Mouse (Mus musculus) right cerebral cortex, postnatal 4 days (tissue): ENCODE measurements at regions not wholly inside any gene's neighbourhood (a gene's known extent, or its start where the extent isn't known, plus 50 kb on each side); places are given as distances from the start of the nearest gene placed in this dataset.
A peak's percentile ranks its signal among the peaks of the same experiment; 100 is the strongest.
"Not testable (repeated sequence)": the region's sequence is repeated elsewhere in the genome, so short reads cannot be mapped to it uniquely, and the experiment has no call there.

Experiments used
- DNase-seq: peaks from one replicate; pipeline ENCODE4 v3.0.0-alpha.2; 2022

GRCm38 (mm10) chrX:19341231-19342007 is 139.7 kb downstream of the Tex13c3 start:
- DNase-seq, result not testable (repeated sequence)

- no peak for DNase-seq
These were observed 167.8 kb downstream of the Tex13c3 start for GRCm38 (mm10) chrX:19313286-19313685.

GRCm38 (mm10) chrX:19311809-19312559 is 169.1 kb downstream of the Tex13c3 start:
- no peak for DNase-seq

DNA sequence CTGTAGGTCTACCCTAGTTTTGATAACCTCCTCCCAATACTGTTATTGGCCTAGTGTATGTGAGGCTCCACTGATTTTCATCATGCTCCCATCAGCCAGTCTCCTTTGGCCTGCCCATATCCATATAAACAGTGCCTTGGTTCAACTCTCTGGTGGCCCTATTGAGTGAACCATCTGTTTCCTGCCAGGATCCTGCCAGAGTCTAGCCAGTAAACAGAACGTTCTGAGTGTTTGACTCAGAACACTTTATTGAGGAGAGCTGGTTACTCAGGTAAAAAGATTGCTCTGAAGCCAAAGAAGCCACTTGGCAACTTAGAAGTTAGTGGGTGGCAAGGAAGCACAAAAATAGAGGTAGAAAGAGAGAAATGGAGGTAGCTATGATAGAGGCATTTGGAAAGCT is 169.7 kb downstream of the Tex13c3 start:
- no peak for DNase-seq

GRCm38 (mm10) chrX:19288171-19288570 is 192.9 kb downstream of the Tex13c3 start:
- no peak for DNase-seq

DNA sequence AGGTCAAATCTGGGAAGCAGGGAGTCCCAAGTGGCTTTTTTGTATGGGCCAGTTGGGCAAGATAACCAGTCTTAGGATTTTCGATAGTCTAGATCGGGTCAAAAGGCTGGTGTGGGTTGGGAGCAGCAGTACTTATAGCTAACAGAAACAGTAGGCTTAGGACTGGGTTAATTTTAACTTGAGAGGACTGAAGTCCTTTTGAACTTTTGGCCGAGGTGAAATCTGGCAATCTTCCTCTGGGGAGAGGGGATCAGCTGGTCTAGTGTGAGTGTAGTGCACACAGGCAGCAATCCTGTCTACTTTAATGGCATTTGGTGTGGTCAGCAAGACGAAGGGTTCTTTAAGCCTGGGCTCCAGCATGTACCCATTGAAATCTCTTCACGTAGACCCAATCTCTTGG is 194.7 kb downstream of the Tex13c3 start:
- no peak for DNase-seq

DNA sequence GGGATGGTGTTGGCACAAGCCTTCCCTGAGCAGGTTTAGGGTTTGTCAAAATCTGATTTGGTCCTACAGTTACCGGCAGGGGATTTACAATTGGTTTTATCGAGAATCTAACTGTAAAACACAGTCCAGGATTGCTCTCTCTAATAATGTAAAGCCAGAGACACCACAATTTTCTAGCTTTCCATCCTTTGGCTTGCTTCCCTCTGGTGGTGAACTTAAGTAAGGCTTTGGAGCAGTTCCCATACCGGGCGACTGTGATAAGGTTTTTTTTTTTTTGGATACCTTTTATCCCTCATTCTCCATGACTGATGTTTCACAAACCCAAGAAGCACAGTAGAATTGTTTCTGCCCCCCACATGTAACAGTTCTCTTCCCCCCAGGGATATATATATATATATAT is 195.3 kb downstream of the Tex13c3 start:
- DNase-seq, result no peak

GRCm38 (mm10) chrX:19283078-19283477 is 198.0 kb downstream of the Tex13c3 start:
- no peak for DNase-seq

DNA sequence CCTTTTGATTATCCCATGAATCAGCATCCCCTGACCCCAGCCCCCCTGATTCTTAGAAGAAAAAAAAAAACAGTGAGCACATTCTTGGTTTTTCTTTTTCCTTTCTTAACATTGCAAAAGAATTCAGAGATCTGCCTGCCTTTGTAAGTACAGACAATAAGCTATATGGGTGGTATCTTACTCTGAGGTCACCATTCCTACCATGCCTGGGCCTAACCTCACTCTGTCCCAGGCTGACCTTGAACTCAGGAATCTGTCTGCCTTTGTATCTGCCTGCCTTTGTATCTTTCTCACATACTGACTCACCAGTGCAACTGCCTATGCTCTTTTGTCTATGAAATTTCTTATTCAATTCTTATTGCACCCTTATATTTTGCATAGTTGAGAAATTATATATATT is 216.9 kb downstream of the Tex13c3 start:
- no peak for DNase-seq

DNA sequence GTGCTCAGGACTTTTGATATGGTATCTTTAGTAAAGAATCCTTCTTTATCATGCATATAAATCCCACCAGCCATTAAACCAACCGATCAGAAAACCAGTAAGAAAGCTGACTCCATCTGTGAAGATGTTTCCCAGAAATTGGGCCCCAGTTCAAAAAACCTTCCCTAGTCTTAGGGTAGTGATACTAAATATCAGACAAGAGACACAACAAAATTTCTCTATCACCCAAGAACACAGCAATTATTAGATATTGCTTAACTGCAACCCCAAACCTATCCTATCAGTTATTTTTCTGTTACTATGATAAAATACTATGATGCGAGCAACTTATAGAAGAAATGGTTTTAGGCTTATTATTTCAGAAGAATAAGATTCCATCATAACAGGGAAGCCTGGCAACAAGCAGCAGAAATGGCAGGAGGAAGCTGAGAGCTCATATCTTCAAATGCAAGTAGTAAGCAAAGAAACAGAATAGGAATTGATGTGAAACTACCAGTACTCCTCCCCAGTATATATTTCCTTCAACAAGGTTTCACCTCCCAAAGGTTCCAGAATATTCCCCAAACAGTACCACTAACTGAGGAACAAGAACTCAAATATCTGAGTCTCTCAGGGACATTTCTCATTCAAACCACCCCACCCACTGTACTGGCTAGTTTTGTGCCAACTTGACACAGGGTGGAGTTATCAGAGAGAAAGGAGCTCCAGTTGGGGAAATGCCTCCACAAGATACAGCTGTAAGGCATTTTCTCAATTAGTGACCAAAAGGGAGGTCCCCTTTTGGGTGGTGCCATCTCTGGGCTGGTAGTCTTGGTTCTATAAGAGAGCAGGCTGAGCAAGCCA is 234.1 kb downstream of the Tex13c3 start:
- DNase-seq, result no peak

DNA sequence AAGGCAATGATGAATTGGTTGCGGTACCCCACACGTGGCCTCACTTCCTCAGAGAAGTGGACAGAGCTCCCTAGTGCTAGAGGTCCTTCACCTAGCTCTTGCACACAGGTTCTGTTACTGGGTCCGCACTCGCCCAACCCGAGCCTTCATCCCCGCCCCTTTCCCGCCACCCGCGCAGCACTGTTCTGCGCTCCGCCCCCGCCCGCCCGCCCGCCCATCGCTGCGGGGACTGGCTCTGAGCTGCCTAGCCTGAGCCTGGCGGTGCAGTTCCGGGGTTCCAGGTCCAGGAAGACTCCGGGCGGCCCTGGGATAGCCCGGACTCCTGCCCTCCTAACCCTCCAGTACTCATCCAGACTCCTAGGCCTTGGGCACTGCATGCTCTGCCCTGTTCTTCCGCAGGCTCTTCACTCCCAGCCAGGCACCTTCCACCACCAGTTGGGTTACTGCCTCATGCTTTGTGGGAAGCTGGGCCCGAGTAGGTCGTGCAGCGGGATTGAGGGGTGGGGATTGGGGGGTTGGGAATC is 243.3 kb downstream of the Tex13c3 start:
- peak; percentile 30 for DNase-seq

- DNase-seq, result peak; percentile 20
These were observed 243.9 kb downstream of the Tex13c3 start for GRCm38 (mm10) chrX:19237048-19237737.

DNA sequence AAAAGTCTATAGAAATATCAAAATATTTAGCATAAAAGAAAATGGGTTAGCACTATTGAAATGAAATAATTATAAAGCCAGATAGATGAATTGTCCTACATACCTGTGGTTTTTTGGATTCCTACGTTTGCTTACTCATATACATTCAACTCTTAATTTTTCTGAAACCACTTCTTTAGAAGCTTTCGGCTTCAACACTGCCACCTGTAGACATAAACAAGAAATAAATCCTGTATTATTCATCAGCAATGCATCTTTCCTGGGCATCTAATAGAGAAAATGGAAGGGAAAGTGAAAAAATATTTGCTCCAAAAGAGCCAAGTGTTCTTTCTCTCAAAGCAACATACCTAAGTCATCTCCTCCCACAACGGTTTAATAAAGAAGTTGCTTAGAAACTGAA is 245.7 kb downstream of the Tex13c3 start:
- DNase-seq, result no peak

DNA sequence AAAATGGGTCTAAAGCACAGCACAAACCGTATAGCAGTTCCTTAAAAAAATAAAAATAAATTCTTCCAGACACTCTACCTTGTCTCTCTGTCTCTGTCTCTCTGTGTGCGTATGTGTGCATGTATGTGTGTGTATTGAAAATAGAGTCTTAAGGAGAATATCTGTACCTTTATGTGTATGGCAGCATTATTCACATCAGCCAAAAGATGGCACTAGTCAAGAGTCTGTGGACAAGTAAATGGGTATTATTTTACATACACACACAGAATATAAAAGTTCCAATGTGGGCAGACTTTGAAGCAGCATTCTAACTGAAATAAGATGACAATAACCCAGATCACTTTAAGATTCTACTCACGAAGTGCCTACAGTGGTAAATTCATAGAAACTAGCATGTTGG is 249.3 kb downstream of the Tex13c3 start:
- no peak for DNase-seq

- DNase-seq, result no peak
These were observed 257.8 kb downstream of the Tex13c3 start for GRCm38 (mm10) chrX:19223336-19223735.

- DNase-seq, result no peak
These were observed 260.2 kb downstream of the Tex13c3 start for GRCm38 (mm10) chrX:19220785-19221496.

GRCm38 (mm10) chrX:19219727-19220126 is 261.4 kb downstream of the Tex13c3 start:
- DNase-seq, result no peak

GRCm38 (mm10) chrX:19219301-19219700 is 261.8 kb downstream of the Tex13c3 start:
- DNase-seq, result no peak

GRCm38 (mm10) chrX:19206420-19206819 is 274.7 kb downstream of the Tex13c3 start:
- DNase-seq, result no peak

- DNase-seq, result no peak
These were observed 278.6 kb downstream of the Tex13c3 start for GRCm38 (mm10) chrX:19202542-19202941.

GRCm38 (mm10) chrX:19201383-19201782 is 279.7 kb downstream of the Tex13c3 start:
- no peak for DNase-seq

DNA sequence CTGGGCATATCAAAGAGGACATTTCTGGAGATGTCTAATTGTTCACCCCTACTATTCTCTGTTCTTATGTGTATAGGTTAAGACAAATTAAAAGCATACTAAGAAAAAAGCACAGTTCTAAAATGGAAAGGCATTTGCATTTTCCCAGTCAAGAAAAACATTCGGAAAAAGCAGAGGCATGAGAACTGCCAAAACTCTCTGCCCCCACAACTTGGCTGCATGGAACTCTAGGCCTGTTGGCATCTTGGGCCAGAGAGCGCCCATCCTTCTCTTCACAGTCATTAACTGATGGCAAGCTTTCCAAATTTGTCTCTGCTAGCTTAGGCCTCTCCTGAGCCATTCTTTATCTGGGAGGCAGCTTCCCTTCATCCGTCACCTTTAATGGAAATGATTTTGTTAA is 281.6 kb downstream of the Tex13c3 start:
- no peak for DNase-seq
